Mouse (Mus musculus): ENCODE results near the gene Arpp21.

Arpp21 gene

DNA sequence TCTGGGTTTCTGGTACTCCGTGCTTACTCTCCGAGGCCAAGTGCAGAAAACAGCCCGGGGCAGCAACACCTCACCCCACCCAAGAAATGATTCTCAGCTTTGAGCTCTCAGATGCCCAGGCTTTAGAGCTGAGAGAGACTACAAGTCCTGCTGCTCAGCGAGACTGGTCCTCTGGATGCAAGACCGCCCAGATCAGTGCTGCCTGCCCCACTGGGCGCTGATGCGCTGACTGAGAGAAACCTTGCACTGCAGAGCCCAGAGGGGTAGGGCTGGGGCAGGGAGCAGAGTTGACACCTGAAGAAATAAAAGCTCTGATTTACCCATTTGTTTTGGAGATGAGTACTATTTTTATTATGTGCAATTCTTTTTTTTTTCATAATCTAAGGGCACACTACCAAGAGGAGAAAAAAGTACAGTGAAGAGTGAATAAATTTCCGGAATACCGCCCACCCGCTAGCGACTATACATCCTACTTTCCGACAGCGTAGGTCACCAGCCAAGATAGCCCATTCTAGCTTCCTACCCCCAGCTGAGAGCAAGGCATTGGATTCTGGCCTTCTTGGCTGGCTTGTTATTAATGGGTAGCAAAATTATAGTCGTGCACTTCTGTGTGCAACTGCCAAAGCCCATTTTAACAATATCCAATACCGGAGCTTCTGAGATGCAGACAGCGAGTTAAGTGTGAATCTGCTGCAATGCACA is at the start of gene Arpp21:
Arpp21 (minus strand) TSS at position 243 of the 702 bp plus-strand sequence.
- no peak for DNase-seq (ENCODE audit: extremely low read depth, low read depth, low spot score)

DNA sequence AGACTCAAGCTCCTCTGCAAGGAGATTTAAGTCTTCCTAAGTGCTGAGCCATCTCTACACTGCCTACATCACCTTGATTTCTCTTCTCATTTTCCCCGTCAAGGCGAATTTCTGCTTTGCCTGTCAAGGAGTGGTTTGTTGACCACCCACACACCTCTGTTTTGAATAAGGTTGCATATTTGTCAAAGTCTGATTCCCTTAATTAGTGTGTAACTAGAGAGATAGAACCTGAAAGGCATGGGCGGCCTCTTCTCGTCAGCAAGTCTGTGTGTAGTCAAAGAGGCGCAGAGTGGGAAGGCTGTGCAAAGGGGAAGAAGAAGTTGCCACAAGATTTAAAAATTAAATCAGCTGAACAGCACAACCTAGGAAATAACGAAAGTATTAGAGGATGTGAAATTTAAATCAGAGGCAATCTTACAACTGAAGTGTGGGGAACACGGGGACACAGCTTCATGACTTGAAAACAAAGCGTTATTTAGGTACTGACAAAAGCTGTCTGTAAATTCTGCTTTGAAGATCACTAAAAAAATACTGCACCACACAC is 36.8 kb upstream of the Arpp21 start:
- no peak for DNase-seq (ENCODE audit: extremely low read depth, low read depth, low spot score)

DNA sequence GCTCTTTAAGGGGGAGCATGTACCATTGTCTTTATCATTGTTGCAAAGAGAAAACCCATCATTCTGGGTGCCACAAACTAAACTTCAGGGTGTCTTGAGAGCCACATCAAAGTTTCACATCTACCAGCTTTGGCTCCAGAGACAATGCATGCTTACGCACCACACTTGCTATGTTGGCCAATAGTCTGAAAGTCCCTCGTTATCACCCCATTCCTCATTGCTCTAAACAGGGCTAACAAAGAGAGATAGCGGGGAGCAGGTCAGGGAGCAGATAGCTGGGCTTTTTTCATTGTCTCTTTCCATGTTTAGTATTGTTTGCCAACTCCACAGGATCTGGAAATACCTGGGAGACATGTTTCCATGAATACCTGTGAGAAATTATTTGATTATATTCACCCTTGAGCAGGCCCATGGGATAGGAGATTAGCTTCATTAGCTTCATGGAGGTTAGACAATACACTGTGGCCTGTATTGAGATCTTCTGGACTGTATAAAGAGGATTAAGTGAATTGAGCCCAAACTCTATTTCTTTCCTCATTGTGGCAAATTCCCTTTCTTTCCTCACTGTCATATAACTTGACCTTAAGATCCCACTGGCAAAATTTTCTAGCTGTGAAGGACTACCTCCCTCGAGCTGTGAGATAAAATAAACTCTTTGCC is 29.4 kb upstream of the Arpp21 start:
- no peak for DNase-seq (ENCODE audit: extremely low read depth, low read depth, low spot score)

DNA sequence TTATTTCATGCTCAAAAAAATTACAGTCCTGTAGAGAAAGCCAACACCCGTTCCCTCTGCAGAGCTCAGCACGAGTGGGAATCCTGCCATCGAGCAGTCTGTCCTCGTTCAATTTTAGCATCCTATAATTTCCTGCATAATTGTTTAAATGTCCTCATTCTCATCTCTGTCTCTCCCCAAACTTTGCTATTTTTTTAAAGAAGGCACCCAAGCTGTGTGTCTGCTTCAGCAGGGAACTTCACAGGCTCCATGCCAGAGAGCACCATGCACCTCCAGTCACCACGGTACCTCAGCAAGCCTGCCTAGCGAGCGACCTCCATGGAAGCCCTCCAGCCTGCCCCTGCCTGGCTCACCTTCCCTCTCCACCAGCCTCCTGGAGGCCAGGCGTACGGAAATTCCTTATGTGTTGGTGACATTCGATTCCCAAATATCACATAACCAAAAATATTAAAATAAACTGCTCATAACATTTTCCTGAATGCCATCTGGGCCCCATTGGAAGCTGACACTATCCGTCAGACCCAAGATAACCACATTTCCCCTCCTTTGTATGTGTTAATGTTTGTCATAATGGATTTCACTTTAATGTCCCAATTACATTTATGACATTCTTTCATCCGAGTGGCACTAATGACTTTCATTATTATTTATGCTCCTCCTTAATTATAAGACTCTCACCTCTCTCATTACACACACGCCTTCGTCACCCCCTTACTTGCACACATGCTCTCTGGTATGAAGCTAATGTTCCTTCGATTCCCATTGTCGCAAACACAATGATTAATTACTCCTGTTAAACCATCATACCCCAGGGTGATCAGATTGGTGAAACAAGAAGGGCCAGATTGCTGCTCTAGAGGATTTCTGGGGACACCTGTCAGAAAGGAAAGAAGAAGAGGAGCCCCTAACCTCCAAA is 26.5 kb upstream of the Arpp21 start:
- DNase-seq (ENCODE audit: extremely low read depth, low read depth, low spot score) = no peak

DNA sequence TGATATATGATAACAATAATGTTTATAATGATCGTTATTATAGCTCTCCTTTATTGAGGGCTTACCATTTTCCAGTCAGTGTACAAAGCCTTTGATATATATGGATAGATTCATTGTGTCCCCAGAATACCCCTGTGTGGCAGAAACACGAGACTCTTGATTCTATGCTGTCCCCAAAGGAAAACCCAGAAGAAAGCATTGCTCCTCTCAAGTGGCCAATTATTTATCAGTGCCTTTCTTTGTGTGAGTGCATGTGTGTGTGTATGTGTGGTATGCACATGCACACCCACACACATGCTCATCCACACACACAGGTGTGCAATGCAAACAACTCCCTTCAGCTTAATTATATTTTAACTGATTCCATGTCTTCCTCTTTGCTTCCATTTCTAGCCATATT is 25.8 kb upstream of the Arpp21 start:
- no peak for DNase-seq (ENCODE audit: extremely low read depth, low read depth, low spot score)

DNA sequence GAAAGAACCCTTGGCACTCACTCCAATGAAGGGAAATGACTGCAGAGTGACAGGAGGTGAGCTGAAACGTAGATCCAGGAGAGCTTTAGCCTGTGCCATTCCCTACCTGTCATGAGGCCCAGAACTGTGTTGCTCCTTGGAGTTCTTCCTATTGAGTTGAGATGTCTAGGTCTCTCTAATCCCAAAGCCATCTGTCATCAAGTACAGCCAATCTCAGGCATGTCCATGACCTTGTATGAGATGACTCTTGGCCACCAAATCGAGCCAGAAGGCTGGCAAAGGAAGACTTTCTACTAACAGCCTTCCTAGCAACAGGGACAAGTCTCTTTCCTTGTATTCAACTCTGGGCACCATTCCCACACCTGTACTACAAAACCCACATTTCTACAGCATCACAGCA is 25.0 kb upstream of the Arpp21 start:
- DNase-seq (ENCODE audit: extremely low read depth, low read depth, low spot score) = no peak

DNA sequence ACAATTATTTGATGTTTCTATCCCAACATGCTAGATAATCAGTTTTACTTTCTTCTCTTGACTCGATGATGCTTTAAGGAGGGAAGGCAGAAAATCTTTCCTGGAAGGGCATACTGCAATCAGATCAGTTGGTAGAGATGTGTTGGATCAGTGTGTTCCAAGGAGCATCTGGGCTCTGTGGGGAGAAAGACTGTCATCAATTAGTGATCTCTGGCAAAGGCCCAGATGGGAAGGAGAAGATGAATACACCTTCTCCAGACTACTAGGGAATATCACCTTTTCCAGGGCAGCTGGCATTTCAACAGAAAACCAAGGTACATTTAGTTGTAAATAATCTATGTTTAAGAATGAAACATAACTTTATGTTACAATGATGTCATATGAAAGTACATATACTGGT is 22.8 kb upstream of the Arpp21 start:
- DNase-seq (ENCODE audit: extremely low read depth, low read depth, low spot score) = no peak

DNA sequence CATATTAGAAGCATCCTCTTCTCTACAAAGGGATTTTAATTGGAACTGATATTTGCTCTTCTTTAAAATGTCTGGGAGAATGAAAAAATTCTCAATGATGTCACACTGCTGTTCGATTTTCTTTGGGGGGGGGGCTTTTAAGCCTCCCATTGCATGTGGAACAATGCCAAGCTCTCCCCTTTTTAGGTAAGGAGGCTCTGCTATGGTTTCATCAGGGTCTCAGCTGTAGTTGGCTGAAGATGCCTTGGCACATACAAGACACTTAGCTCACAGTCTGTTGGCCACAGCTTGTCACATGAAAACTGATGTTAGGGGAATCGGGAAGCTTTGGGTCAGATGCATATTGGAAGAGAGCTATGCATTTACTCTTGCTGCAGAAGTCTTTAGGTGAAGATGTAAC is 20.2 kb upstream of the Arpp21 start:
- DNase-seq (ENCODE audit: extremely low read depth, low read depth, low spot score) = no peak

DNA sequence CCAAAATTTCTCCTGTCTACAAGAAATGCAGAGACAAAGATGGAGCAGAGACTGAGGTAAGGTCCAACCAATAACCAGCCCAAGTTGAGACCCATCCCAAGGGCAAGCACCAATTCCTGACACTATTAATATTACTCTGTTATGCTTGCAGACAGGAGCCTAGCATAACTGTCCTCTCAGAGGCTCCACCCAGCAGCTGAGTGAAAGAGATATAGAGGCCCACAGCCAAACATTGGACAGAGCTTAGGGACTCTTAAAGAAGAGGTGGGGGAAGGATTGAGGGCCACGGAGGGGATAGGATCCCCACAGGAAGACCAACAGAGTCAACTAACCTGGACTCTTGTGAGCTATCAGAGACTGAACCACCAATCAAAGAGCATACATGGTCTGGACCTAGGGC is 18.0 kb upstream of the Arpp21 start:
- DNase-seq (ENCODE audit: extremely low read depth, low read depth, low spot score) = no peak

DNA sequence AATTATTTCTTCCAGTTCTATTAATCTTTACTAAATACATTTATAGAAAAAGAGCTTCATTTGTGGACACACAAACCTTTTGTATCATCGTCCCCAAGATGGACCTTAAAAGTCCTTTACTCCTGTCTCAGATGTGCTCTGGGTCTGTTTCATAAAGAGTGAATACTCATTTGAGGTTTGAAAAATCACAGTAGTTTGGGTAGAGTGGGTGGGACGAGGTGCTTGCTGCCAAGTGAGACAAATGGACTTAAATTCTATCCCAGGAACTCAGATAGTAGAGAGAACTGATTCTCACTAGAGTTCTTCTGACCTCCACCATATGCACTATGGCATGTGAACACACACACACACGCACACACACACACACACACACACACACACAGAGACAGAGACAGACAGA is 16.1 kb upstream of the Arpp21 start:
- no peak for DNase-seq (ENCODE audit: extremely low read depth, low read depth, low spot score)

DNA sequence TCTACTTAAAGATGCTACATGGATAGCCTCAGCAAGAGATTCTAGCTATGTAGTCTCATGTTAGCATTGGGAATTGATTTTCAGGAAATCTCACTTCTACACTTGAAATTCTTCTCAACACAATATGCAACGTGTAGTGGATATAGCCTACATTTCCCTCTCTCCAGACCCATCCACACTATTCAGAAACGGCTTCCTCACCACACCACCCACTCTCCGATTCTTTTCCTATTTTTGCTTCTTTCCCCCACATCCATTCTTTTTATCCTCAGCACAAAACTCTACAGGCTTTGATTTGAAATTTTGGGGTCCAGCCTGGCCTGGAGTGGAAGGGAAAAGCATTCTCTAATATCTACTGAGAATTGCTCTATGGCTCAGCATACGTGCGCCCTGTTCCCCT is 15.6 kb upstream of the Arpp21 start:
- no peak for DNase-seq (ENCODE audit: extremely low read depth, low read depth, low spot score)

DNA sequence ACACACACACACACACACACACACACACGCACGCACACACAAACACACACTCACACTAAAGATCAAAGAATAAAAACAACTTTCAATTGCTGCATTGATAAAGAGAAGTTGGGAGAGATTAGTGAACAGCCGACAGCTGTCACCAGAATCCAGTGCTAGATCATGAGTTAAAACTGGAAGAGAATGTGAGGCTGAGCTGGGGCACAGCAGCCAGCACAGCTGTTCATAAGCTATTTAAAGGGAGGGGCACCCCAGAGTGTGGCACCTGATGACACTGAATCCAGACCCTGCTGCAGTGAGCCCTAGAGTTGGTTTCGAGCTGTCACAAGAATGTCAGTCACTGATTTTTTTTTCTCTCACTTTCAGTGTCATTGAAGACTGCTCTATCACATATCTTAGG is 14.0 kb upstream of the Arpp21 start:
- DNase-seq (ENCODE audit: extremely low read depth, low read depth, low spot score) = no peak

DNA sequence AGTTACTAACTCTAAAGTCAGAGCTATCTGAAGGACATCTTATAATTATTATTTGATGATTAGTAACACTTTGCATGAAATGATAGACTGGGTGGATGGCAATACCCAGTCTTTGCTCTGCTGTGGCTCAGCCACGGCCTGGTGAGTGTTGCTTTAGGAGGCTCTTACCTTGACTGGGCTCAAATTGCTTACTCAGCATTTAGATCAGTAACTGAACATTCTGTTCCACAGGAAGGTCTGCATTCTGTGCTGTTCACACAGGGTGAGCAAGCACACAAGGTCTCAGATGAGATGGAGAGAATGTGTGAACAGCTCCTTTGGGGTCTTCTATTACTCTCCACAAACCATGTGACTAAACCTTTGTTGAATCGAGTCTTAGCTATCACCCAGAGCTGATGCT is 11.4 kb upstream of the Arpp21 start:
- no peak for DNase-seq (ENCODE audit: extremely low read depth, low read depth, low spot score)

DNA sequence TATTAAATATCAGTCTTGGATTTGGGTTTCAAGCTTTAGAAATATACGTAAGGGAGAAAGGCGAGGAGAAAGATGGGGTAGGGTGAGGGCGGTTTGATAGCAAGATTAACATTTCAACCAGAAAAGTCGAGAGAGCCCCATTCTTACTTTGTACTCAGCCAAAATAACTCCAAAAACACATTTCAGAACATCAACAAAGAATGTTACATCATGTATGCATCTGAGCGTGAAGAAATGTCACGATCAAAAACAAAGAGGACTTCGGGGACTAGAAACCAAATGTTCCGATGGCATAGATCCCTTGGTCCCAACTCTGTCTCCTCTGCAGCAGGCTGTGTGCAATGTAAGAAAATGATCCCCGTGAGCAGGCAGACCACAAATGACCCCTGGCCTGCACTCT is 2.4 kb upstream of the Arpp21 start:
- no peak for DNase-seq (ENCODE audit: extremely low read depth, low read depth, low spot score)

DNA sequence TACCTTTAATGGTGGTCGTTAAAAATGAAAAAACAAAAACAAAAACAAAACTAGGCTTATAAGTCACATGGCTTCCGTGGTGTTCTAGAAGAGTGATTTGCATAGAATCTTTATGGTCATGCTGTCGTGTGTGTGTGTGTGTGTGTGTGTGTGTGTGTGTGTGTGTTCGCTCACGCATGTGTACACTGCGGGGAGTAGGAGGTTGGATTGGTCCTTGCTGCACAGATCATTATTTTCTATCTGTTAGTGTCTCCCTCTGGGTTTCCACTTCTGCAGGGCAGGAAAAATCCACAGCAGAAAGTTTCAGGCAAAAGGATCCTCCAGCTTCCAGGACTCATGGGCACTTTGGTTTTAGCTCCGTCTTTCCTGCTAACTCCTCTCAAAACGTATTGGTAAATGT is 813 bp upstream of the Arpp21 start:
- DNase-seq (ENCODE audit: extremely low read depth, low read depth, low spot score) = no peak

DNA sequence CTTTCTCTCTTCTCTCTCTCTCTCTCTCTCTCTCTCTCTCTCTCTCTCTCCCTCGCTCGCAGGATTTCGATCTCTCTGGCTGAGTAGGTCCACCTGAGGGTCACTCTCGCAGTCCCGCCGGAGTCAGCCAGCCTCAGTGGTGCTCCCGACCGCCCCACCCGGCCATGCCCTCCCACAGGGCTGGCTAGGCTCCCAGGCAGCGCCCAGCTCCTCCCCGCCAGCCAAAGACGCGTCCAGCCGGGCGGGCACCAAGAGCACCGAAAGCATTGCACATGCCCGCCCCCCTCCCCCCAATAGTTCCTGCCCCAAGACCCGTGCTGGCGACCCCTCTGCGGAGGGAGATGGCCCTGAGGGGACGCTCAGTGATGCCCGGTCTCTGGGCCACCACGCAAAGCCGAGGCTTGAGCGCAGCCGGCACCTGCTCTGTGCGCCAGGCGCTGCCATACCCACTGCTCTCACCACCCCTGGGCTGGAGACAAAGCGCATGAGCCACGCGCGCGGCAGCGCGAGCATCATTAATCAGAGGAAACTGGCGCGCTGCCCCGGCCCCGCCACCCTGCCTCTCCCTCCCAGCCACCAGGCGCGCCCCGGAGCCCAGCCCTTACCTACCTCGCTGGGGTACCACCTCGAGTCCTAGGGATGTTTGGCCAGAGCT is 570 bp downstream of the Arpp21 start:
- DNase-seq (ENCODE audit: extremely low read depth, low read depth, low spot score) = no peak

DNA sequence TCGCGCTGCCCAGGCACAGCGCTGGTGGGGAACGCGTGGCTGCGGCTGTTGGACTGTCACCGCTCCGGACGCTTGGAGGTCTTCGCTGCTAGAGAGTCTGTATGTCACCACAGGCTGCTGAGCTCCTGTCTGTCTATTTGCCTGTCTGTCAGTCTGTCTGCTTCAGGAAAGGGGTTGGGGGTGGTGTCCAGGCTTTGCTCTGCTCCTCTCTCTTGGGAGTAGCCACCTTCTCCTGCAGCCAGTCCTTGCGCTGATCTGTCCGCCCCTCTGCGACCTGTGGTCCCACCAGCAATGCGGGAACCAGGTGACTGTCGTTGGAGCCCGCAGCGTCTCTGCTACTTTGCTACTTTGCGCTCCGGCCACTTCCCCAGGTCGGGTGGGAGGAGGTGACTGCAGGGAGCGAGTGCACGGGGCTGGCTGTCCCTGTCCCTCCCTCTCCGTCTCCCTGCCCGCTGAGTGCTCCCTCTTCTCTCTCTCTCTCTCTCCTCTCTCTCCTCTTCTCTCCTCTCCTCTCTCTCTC is 1.2 kb downstream of the Arpp21 start:
- no peak for DNase-seq (ENCODE audit: extremely low read depth, low read depth, low spot score)

DNA sequence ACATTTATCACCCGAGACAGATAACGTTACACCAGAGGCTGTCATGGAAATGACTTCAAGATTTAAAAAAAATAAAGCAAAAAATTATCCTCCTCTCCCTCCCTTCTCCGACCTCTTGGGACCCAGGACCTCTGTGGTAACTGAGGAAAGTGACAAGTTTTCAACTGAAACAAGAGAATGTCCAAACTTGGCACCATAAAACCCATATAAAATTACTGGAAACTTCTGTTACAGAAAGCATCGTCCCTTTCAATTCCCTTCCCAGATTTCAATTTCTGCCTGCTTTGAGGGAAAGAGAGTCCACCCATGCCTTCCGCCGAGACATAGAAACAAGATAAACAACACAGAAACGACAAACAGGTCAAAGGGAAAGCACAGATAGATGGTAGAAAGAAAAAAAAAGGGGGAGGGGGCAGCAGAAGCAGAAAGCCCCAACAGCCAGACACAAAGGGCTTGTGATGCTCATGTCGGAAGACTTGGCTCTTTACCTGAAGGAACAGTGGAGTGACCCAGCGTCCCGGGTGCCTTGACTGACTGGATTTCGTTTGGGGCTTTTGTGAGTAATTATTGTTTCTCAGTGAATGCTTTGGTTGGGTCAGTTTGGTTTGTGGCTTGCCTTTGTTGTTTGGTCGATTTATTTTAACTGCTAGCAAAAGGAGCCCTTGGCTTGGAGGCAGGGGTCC is 1.8 kb downstream of the Arpp21 start:
- no peak for DNase-seq (ENCODE audit: extremely low read depth, low read depth, low spot score)

DNA sequence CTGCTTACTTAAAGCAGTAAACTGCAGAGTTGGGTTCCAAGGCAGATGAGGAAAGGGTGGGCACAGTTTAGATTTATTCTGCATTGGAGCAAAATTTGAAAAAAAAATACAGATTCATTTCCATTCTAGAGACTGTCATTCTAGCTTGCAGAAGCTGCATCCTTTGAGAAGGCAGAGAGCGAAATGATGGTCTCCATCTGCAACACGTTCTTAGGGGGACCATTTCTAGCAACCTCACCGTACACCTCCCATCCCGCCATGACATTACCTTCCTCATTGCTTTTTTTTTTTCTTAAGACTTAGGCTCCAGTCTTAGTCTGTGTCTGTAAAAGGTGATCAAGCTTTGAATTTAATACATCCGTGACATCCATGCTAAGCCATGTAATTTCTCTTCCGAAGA is 2.4 kb downstream of the Arpp21 start:
- no peak for DNase-seq (ENCODE audit: extremely low read depth, low read depth, low spot score)

DNA sequence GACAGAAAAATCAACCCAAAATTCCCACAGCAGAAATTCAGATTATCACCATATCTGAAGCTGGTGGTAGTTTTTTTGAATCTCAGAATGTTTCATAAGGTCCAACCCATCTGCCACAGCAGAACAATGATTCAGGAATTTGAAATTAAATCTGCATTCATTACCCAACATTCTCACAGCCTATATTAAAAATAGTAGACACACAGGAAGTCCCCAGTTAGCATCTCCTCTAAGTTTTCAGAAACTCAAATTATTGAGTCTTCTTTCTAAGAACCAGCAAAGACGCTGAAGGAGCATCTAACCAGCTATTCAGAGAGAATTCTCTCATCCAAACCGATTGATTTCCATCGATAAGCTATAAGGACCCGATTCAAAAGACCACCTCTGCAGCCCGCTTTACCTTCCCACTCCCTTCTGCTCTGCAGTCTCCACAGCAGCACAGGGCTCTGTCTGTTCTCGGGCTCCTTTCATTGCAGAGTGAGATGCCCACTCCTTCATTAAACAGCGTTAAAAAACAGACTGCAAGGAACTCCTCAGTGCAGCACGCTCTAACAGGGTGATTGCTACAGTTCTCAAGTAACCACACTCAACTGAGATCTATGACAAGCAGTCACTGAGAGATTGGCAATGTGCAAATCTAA is 3.7 kb downstream of the Arpp21 start:
- DNase-seq (ENCODE audit: extremely low read depth, low read depth, low spot score) = no peak

All from fat pad, adult 2 months (tissue).